Mouse (Mus musculus): ENCODE data around the gene H2afj. TPM values are rescaled to one million over a fixed set of nuclear protein-coding genes. Genes with fewer than 3 reads are reported as not detected.

The H2afj gene
- polyA plus RNA-seq (2015; fragmentation: Nextera tagmentation; extraction: Ambion mirVana), result 116 and 125 TPM in 2 replicates

DNA sequence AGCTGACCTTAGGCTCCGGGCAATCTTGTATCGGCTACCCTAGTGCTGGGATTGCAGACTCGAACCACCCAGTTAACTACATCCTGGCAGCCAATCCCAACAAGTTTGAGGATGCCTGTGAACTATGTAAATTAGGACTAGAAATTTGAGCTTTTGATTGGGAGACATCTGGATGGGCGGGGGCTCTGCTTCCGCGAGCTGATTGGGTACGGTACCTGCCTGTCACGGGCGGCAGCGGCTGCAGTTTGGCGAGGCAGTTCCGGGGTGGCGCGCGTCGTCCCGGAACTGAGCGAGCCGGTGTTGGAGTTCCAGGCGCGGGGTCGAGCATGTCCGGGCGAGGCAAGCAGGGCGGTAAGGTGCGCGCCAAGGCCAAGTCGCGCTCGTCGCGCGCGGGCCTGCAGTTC, at the start of gene H2afj:
H2afj (plus strand) TSS at position 231 of the 404 bp plus-strand sequence.
- Histone ChIP-seq H3K27me3 (no peaks in the 10 kb centered on the region), H3K9ac (peak within 1 kb of the TSS; percentile 84), H3K4me1 (replicated peaks) (peaks cover 35% of the 10 kb centered on the region), H3K4me2 (peak within 1 kb of the TSS; percentile 99), H3K4me3 (peak within 1 kb of the TSS; percentile 78), H3K9me3 (no peaks in the 10 kb centered on the region), H3K27ac (peak within 1 kb of the TSS; percentile 74), H3K36me3 (peaks cover 13% of the 10 kb centered on the region)
- 1% methylated on average over 34 of the region's 34 CpGs for WGBS
- ATAC-seq (ENCODE audit: low FRiP score), result peak; percentile 86

DNA sequence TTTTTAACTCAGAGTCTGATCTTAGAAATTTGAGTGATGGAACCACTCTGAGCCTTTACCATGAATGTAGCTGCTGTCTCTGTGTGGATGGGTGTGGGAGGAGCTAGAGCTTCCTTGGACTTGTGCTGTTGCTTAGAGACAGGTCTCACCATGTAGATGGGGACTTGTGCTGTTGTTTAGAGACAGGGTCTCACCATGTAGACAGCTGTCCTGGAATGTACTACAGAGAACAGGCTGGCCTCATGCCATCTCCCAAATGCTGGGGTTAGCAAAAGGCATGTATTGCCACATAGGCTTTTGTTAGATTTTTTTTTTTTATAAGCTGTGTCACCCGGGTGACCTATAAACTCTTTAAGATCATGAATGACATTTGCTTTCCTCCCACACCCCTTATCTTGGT, 44.1 kb upstream of the H2afj start:
- no peak overlapping the region for H3K4me3 ChIP-seq
- 0 out of 2 replicates have a peak, but pooled peaks have one; percentile 52 for ATAC-seq (ENCODE audit: low FRiP score)

DNA sequence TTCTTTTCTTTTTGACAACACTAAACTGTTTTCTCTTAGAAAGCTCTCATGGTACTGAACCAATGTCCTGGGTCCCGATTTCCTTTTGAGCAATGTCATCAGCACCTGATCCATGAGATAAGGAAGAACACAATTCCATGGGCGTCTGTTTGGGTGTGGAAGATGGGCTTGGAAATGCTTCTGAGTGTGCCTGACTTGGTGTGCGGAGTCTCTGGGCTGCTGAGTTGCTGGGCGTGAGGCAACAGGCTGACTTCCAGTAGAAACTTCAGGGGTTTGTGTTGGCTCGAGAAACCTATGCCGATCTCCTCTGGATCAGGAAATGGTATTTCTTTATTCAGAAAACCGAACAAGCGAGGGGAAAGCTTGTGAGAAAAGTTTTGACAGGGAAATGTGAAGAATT, 38.9 kb upstream of the H2afj start:
- Histone ChIP-seq H3K4me2 (no peak overlapping the region), H3K36me3 (no peaks in the 10 kb centered on the region), H3K27ac (no peak overlapping the region), H3K9ac (no peak overlapping the region), H3K9me3 (0 out of 2 replicates have a peak, but pooled peaks cover 4% of the 10 kb centered on the region), H3K4me3 (no peak overlapping the region), H3K27me3 (no peaks in the 10 kb centered on the region), H3K4me1 (replicated peaks) (no peaks in the 10 kb centered on the region)
- no peak for ATAC-seq (ENCODE audit: low FRiP score)
- 89% methylated on average over 8 of the region's 8 CpGs for WGBS

More for the DNA sequence above, 44.1 kb upstream of the H2afj start:
- Histone ChIP-seq H3K36me3 (no peaks in the 10 kb centered on the region), H3K4me2 (no peak overlapping the region), H3K27ac (no peak overlapping the region), H3K4me1 (replicated peaks) (no peaks in the 10 kb centered on the region), H3K9ac (no peak overlapping the region), H3K27me3 (no peaks in the 10 kb centered on the region), H3K9me3 (no peaks in the 10 kb centered on the region)
- WGBS, result 72% methylated on average over 1 of the region's 1 CpGs

DNA sequence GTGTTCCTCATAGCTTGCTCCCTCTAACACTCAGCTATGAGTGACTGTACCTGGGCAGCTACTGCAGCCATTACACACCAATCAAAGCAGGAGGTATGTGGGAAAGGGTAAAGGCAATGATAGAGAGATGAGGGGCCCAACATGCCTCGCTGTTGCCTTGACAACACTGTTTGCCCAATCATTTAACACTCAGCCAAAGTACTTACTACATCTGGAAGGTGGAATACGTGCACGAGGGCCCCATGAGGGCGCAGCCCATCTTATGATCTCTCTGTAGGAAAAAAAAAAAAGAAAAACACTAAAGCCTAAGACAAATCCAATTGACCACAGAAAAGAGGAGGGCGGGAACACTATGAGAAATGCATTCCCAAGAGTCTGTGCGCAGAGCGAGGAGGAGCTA, 38.2 kb upstream of the H2afj start:
- Histone ChIP-seq H3K4me3 (no peak overlapping the region), H3K4me1 (replicated peaks) (no peaks in the 10 kb centered on the region), H3K27me3 (no peaks in the 10 kb centered on the region), H3K9ac (no peak overlapping the region), H3K4me2 (no peak overlapping the region), H3K36me3 (no peaks in the 10 kb centered on the region), H3K9me3 (0 out of 2 replicates have a peak, but pooled peaks cover 4% of the 10 kb centered on the region), H3K27ac (no peak overlapping the region)
- no peak for ATAC-seq (ENCODE audit: low FRiP score)
- 86% methylated on average over 7 of the region's 7 CpGs for WGBS

DNA sequence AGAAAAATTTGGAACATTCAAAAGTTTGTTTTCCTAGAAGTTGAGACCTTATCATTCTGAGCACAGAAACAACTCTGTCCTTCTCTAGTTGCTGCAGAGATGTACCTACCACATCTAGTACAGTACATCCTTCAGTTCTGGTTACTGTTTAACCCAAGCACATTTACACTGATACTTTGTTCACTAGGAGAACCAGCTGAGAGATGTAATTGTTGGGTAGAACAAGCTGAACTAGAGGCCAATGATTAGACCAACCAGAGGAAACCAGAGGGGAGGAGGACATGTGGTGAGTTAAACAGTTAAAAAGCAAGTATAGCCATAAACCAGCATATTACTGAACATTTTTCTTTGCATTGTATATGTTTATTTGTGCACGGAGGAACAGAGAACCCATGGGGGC, 31.7 kb upstream of the H2afj start:
- Histone ChIP-seq H3K4me3 (no peak overlapping the region), H3K4me1 (replicated peaks) (no peaks in the 10 kb centered on the region), H3K36me3 (no peaks in the 10 kb centered on the region), H3K27me3 (no peaks in the 10 kb centered on the region), H3K9ac (no peak overlapping the region), H3K4me2 (no peak overlapping the region), H3K27ac (no peak overlapping the region), H3K9me3 (no peaks in the 10 kb centered on the region)
- WGBS, result 78% methylated on average over 1 of the region's 1 CpGs
- ATAC-seq (ENCODE audit: low FRiP score), result no peak

DNA sequence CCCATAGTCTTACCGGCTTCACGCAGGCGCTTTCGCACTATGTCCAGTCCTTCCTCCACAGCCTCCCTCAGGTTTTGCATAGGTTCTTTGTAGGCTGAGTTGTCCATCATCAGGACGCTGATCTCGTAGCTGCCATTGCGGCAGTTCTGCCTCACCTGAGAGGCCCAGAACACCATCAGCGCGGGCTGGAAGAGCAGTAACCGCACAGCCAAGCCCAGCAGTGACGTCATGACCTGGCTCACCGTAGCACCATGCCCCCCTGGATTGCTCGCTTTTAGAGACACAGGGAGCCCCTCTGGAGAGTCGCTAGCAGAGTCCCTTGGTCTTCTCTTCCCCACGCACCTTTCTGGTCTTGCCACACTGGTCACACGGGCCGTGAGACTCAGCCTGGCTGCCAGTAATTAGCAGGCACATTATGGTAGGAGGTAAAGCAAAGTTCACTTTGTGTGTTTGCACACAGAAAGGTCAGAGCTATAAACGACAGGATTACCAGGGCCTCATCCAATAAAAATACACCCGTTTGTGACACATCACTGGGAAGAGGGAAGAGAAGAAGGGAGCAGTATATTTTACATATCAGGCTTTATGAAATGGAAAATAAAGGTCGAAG, 26.6 kb upstream of the H2afj start, which contains the start of gene Gucy2c:
Gucy2c (minus strand) TSS at position 389 of the 610 bp plus-strand sequence.
- Histone ChIP-seq H3K4me3 (no peak within 1 kb of the TSS), H3K4me1 (replicated peaks) (no peaks in the 10 kb centered on the region), H3K36me3 (no peaks in the 10 kb centered on the region), H3K9me3 (no peaks in the 10 kb centered on the region), H3K4me2 (no peak within 1 kb of the TSS), H3K27ac (no peak within 1 kb of the TSS), H3K27me3 (no peaks in the 10 kb centered on the region), H3K9ac (no peak within 1 kb of the TSS)
- 87% methylated on average over 20 of the region's 20 CpGs for WGBS
- no peak for ATAC-seq (ENCODE audit: low FRiP score)

DNA sequence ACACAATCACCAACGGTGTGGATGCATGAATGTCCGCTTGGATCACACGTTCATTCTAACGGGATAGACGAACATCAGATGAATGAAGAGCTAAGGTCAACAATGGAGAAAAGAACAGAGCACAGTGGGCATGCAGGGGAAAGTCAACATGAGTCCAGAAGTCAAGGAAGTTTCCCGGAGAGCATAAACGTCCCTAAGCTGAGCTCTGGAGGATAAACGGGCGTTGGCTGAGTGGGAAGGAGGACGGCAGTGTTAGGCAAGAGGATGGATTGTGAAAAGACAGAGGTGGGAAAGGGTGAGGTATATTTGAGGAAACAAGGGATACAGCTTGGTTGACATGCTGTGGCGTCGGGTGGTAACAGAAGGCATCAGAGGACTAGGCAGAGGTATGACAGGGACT, 25.9 kb upstream of the H2afj start:
- WGBS, result 82% methylated on average over 12 of the region's 12 CpGs
- Histone ChIP-seq H3K4me3 (no peak overlapping the region), H3K36me3 (no peaks in the 10 kb centered on the region), H3K4me2 (no peak overlapping the region), H3K9ac (no peak overlapping the region), H3K27ac (no peak overlapping the region), H3K9me3 (no peaks in the 10 kb centered on the region), H3K4me1 (replicated peaks) (no peaks in the 10 kb centered on the region), H3K27me3 (no peaks in the 10 kb centered on the region)
- ATAC-seq (ENCODE audit: low FRiP score), result no peak

DNA sequence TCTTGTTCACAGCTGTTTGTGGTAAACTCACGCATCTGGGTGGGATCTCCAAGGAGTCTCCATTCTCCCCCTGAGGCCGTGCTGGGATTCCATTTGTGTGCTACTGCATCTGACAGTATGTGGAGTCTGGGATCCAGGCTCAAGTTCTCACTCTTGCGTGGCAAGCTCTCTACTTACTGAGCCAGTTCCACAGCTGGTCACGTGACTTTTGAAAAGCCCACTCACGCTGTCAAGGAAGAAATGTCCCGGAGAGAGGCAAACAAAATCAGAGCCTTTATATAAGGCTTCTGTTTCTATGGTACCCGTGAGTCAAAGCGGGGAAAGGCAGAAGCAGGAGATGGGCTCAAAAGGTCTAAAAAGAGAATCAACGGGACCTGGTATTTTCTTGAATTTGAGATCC, 25.3 kb upstream of the H2afj start:
- no peak overlapping the region for H3K4me3 ChIP-seq
- no peaks in the 10 kb centered on the region for H3K36me3 ChIP-seq
- H3K4me2 ChIP-seq, result no peak overlapping the region
- H3K4me1 ChIP-seq (replicated peaks), result no peaks in the 10 kb centered on the region
- 82% methylated on average over 9 of the region's 9 CpGs for WGBS
- no peaks in the 10 kb centered on the region for H3K27me3 ChIP-seq
- H3K9ac ChIP-seq, result no peak overlapping the region
- no peaks in the 10 kb centered on the region for H3K9me3 ChIP-seq
- no peak for ATAC-seq (ENCODE audit: low FRiP score)
- H3K27ac ChIP-seq, result no peak overlapping the region

DNA sequence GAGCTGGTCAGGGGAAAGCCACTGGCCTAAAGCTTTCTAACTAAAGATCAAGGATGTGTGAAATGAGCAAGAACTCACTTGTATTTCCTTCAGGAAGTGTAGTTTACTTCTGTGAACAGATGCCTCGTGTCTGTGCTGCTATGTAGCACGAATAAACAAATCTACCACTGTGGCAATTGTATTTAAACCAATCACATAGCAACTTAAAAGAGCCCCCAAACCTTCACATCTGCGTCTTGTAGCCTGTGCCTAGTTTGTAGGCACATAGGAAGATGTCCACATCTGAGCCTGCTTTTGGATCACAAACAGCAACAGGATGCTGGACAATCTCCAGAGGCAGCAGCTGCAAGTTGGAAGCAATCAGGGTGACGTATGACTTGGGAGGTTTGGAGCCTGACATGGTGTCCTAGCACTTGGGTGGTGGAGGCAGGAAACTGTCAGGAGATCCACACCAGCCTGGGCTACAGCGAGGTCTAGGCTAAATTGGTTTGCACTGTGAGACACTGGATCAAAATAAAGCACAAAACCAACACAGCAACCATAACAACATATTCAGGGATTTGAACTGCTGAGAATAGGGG, 18.6 kb upstream of the H2afj start:
- Histone ChIP-seq H3K36me3 (no peaks in the 10 kb centered on the region), H3K27me3 (peaks cover 7% of the 10 kb centered on the region; the same call in 1 of the 2 replicates), H3K9me3 (no peaks in the 10 kb centered on the region), H3K4me1 (replicated peaks) (peaks cover 5% of the 10 kb centered on the region), H3K4me2 (no peak overlapping the region), H3K27ac (no peak overlapping the region), H3K9ac (no peak overlapping the region), H3K4me3 (no peak overlapping the region)
- ATAC-seq (ENCODE audit: low FRiP score), result no peak
- WGBS, result 82% methylated on average over 5 of the region's 5 CpGs

DNA sequence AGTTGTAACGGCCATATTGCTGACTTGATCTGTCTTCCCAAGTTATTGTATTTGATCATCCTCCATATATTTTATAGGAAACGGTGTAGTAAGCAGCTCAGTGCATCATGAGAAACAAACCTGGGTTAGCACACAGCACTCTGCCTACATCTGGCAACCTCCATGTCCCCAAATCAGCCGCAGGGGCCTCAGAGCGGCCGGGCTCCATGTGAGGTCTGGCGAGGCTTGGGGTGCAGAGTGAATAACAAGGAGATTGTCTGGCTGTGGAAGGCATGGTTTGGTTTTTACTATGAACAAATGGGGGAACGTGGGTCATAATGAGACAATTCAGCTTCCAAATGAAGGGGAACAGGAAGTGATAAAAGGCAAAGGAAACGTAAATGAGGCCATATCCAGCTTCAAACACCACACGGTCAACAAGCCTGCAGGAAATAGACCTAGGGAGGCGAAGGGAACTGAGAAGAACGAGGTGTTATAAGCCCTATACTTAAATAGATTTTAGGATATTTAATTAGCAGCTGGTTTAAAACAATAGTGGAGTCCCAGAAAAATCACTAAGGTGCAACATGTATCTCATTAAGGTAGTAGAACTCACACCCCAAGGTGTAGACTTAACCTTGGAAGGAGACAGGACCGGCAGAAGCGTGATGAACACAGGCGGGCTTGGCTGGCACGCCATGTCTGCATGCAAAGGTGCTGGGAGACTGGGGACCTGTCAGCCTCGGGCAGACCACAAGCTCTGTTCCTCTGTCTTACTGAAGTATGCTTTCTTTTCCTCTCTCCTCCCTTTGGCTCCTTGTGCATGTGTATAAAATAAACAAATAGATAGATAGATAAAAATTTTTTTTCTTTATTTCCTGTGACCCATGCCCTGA, 14.9 kb upstream of the H2afj start:
- peak overlapping the region; percentile 21; the same call in 1 of the 2 replicates for H3K9ac ChIP-seq

DNA sequence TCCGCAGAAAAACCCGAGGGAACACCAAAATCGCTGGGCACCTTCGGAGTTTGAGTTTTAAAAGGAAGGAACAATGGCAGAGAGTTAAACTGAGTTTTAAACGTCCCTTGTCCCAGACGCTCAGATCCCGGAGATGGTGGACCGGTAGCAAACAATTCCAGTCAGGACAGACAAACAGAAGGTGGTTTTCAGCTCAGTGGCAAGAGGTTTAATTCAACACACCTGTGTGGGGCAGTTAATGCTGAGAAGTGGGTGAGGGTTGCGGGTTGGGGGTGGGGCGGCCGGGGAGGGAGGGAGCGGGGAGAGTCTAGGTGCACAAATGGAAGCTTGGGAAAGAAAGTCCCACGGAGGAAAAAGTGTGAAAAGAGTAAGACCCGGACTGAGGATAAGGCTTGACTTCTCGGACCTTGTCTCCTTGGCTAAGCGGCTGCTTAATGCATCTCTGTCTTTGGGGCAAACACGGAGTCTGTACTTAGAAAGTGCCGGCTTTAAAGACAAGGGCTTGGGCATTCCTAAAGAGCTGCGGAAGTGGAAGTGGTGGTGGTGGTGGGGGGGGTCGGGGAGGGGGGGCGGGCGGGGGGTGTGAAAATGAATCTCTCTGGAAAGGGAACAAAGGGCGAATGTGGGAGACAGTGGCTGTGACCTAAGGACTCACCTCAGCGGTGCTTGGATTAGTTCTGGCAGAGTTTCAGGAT, 14.1 kb upstream of the H2afj start:
- Histone ChIP-seq H3K4me2 (peak overlapping the region; percentile 62), H3K27me3 (peaks cover 7% of the 10 kb centered on the region; the same call in 1 of the 2 replicates), H3K27ac (no peak overlapping the region), H3K9ac (peak overlapping the region; percentile 21), H3K9me3 (no peaks in the 10 kb centered on the region), H3K4me1 (replicated peaks) (peaks cover 5% of the 10 kb centered on the region), H3K4me3 (peak overlapping the region; percentile 30), H3K36me3 (no peaks in the 10 kb centered on the region)
- ATAC-seq (ENCODE audit: low FRiP score), result peak; percentile 24; the same call in 1 of the 2 replicates
- 2% methylated on average over 24 of the region's 24 CpGs for WGBS

More for the DNA sequence above, 14.9 kb upstream of the H2afj start:
- Histone ChIP-seq H3K4me2 (peak overlapping the region; percentile 62), H3K4me1 (replicated peaks) (peaks cover 5% of the 10 kb centered on the region), H3K36me3 (no peaks in the 10 kb centered on the region), H3K9me3 (no peaks in the 10 kb centered on the region), H3K4me3 (peak overlapping the region; percentile 30), H3K27ac (no peak overlapping the region), H3K27me3 (peaks cover 7% of the 10 kb centered on the region; the same call in 1 of the 2 replicates)
- WGBS, result 37% methylated on average over 16 of the region's 16 CpGs
- ATAC-seq (ENCODE audit: low FRiP score), result no peak

DNA sequence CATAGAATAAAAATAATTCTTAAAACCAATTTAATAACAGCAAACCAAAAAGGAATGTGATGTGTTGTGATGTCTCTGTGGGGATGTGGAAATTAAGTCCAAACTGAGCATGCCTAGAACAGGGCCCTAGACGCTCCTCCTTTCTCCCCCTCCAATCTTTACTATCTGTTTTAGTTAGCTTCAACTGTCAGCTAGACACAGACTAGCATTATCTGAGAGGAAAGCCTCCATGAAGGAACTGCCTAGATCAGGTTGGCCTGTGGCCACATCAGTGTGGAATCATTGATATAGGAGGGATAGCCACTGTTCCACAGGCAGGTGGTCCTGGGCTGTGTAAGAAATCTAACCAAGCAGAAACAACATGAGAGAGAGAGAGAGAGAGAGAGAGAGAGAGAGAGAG, 12.9 kb upstream of the H2afj start:
- H3K9me3 ChIP-seq, result no peaks in the 10 kb centered on the region
- H3K27ac ChIP-seq, result no peak overlapping the region
- H3K9ac ChIP-seq, result no peak overlapping the region
- H3K36me3 ChIP-seq, result no peaks in the 10 kb centered on the region
- H3K4me1 ChIP-seq (replicated peaks), result peaks cover 5% of the 10 kb centered on the region
- no peak overlapping the region for H3K4me2 ChIP-seq
- H3K27me3 ChIP-seq, result peaks cover 7% of the 10 kb centered on the region; the same call in 1 of the 2 replicates
- no peak for ATAC-seq (ENCODE audit: low FRiP score)
- 62% methylated on average over 1 of the region's 1 CpGs for WGBS
- no peak overlapping the region for H3K4me3 ChIP-seq

All from hindbrain, embryonic 13.5 days (tissue).